Mouse (Mus musculus) MEL (cell line): ENCODE data around the gene Fgf8. TPM values are rescaled to one million over a fixed set of nuclear protein-coding genes. Genes with fewer than 3 reads are reported as not detected.
A peak's percentile ranks its signal among the peaks of the same experiment; 100 is the strongest.

Experiments used
- DNase-seq: peaks from one replicate; pipeline ENCODE4 v3.0.0; 2011; ENCODE audit warnings: low read depth, low spot score
- H3K27ac ChIP-seq: 2 replicates; pipeline ENCODE4 v1.5.1; 2012; ENCODE audit warnings: low read depth, mild to moderate bottlenecking, control low read depth, low read length, moderate library complexity; ENCODE audit not compliant: control insufficient read depth
- H3K27me3 ChIP-seq, 2 experiments: fragments of 150-350 bp in 1 of 2; sonication (generic) in 1 of 2; 2 replicates each; pipeline ENCODE4 v1.6.1; 2012; ENCODE audit warnings: low read length in 2 of 2, mild to moderate bottlenecking in 2 of 2, improper control_type of control experiment in 1 of 2, moderate library complexity in 1 of 2; ENCODE audit not compliant: insufficient read depth in 2 of 2, control insufficient read depth in 1 of 2
- H3K36me3 ChIP-seq, 2 experiments: 2 replicates each; pipeline ENCODE4 v1.6.1; 2012 to 2014; ENCODE audit warnings: low read length in 2 of 2, improper control_type of control experiment in 1 of 2, inconsistent platforms in 1 of 2, mild to moderate bottlenecking in 1 of 2; ENCODE audit not compliant: insufficient read depth in 2 of 2, control insufficient read depth in 1 of 2
- H3K4me1 ChIP-seq, 2 experiments: fragments of 150-350 bp in 1 of 2; sonication (generic) in 1 of 2; 2 replicates each; pipeline ENCODE4 v1.6.1; 2012; ENCODE audit warnings: low read length in 2 of 2, improper control_type of control experiment in 1 of 2, mild to moderate bottlenecking in 1 of 2; ENCODE audit not compliant: insufficient read depth in 2 of 2, control insufficient read depth in 1 of 2
- H3K4me3 ChIP-seq, 2 experiments: fragments of 150-350 bp in 1 of 2; sonication (generic) in 1 of 2; 2 replicates each; pipeline ENCODE4 v1.5.1; 2012; ENCODE audit warnings: low read depth in 2 of 2, low read length in 2 of 2, mild to moderate bottlenecking in 2 of 2, moderate library complexity in 2 of 2, control low read depth in 1 of 2, improper control_type of control experiment in 1 of 2; ENCODE audit not compliant: control insufficient read depth in 1 of 2, insufficient read depth in 1 of 2
- H3K79me2 ChIP-seq: 2 replicates; pipeline ENCODE4 v1.6.1; 2012; ENCODE audit warnings: mild to moderate bottlenecking, low read length, moderate library complexity; ENCODE audit not compliant: control insufficient read depth, poor library complexity, insufficient read depth
- H3K9ac ChIP-seq: 2 replicates; pipeline ENCODE4 v1.6.1; 2012; ENCODE audit warnings: low read depth, mild to moderate bottlenecking, control low read depth, low read length, moderate library complexity; ENCODE audit not compliant: control insufficient read depth, poor library complexity, severe bottlenecking
- H3K9me3 ChIP-seq: fragments of 150-350 bp; sonication (generic); replicated peaks from 2 replicates; pipeline ENCODE4 v1.6.1; 2012; ENCODE audit warnings: mild to moderate bottlenecking, low read length, improper control_type of control experiment, moderate library complexity; ENCODE audit not compliant: insufficient read depth
- BHLHE40 ChIP-seq: IDR thresholded peaks from 2 replicates; pipeline ENCODE4 v1.6.1; 2012; ENCODE audit warnings: low read depth, mild to moderate bottlenecking, inconsistent platforms, low read length, improper control_type of control experiment, borderline replicate concordance
- CHD1 ChIP-seq: IDR thresholded peaks from 2 replicates; pipeline ENCODE4 v1.6.1; 2012; ENCODE audit warnings: low read depth, mild to moderate bottlenecking, inconsistent platforms, low read length, improper control_type of control experiment
- CTCF ChIP-seq, 3 experiments: IDR thresholded peaks in 2 of 3; conservative IDR thresholded peaks in 1 of 3; 2 replicates each; pipeline ENCODE4 v1.5.1; 2011 to 2012; ENCODE audit warnings: low read length in 3 of 3, low read depth in 2 of 3, mild to moderate bottlenecking in 2 of 3, improper control_type of control experiment in 1 of 3, inconsistent platforms in 1 of 3, mixed read lengths in 1 of 3, moderate library complexity in 1 of 3; ENCODE audit not compliant: control insufficient read depth in 1 of 3, insufficient read depth in 1 of 3, poor library complexity in 1 of 3, severe bottlenecking in 1 of 3
- E2F4 ChIP-seq: IDR thresholded peaks from 2 replicates; pipeline ENCODE4 v1.6.1; 2011; ENCODE audit warnings: low read depth, low read length, improper control_type of control experiment, borderline replicate concordance
- ELF1 ChIP-seq: IDR thresholded peaks from 2 replicates; pipeline ENCODE4 v1.6.1; 2014; ENCODE audit warnings: low read depth, mild to moderate bottlenecking, inconsistent platforms, low read length, improper control_type of control experiment, moderate library complexity
- EP300 ChIP-seq, 2 experiments: IDR thresholded peaks; 2 replicates each; pipeline ENCODE4 v1.6.1; 2011; ENCODE audit warnings: improper control_type of control experiment in 2 of 2, low read length in 2 of 2, low read depth in 1 of 2, mild to moderate bottlenecking in 1 of 2
- ETS1 ChIP-seq: IDR thresholded peaks from 2 replicates; pipeline ENCODE4 v1.6.1; 2012; ENCODE audit warnings: low read depth, mild to moderate bottlenecking, inconsistent platforms, low read length, improper control_type of control experiment, moderate library complexity
- HCFC1 ChIP-seq: IDR thresholded peaks from 2 replicates; pipeline ENCODE4 v1.6.1; 2012; ENCODE audit warnings: low read depth, mild to moderate bottlenecking, inconsistent platforms, low read length, improper control_type of control experiment, moderate library complexity
- KAT2A ChIP-seq: conservative IDR thresholded peaks from 2 replicates; pipeline ENCODE4 v1.6.1; 2012; ENCODE audit warnings: low read depth, low read length, improper control_type of control experiment, inconsistent platforms
- MAX ChIP-seq: IDR thresholded peaks from 2 replicates; pipeline ENCODE4 v1.6.1; 2011; ENCODE audit warnings: low read length, improper control_type of control experiment
- MAZ ChIP-seq: IDR thresholded peaks from 2 replicates; pipeline ENCODE4 v1.6.1; 2012; ENCODE audit warnings: low read depth, mild to moderate bottlenecking, inconsistent platforms, low read length, improper control_type of control experiment
- MXI1 ChIP-seq: IDR thresholded peaks from 2 replicates; pipeline ENCODE4 v1.6.1; 2011; ENCODE audit warnings: mild to moderate bottlenecking, low read depth, low read length, improper control_type of control experiment
- MYC ChIP-seq: IDR thresholded peaks from 2 replicates; pipeline ENCODE4 v1.6.1; 2011; ENCODE audit warnings: low read depth, mild to moderate bottlenecking, low read length, improper control_type of control experiment, moderate library complexity
- NELFE ChIP-seq: IDR thresholded peaks from 2 replicates; pipeline ENCODE4 v1.6.1; 2011; ENCODE audit warnings: low read depth, low read length, improper control_type of control experiment
- NRF1 ChIP-seq: IDR thresholded peaks from 2 replicates; pipeline ENCODE4 v1.6.1; 2014; ENCODE audit warnings: low read depth, mild to moderate bottlenecking, inconsistent platforms, low read length, improper control_type of control experiment, moderate library complexity; ENCODE audit not compliant: poor library complexity, insufficient read depth, severe bottlenecking
- POLR2A ChIP-seq, 2 experiments: IDR thresholded peaks; 2 replicates each; pipeline ENCODE4 v1.6.1; 2011 to 2012; ENCODE audit warnings: low read length in 2 of 2, mild to moderate bottlenecking in 2 of 2, control low read depth in 1 of 2, improper control_type of control experiment in 1 of 2, low read depth in 1 of 2, moderate library complexity in 1 of 2; ENCODE audit not compliant: control insufficient read depth in 1 of 2, insufficient read depth in 1 of 2, poor library complexity in 1 of 2
- POLR2AphosphoS2 ChIP-seq: IDR thresholded peaks from 2 replicates; pipeline ENCODE4 v1.6.1; 2011; ENCODE audit warnings: low read length, improper control_type of control experiment
- RAD21 ChIP-seq: IDR thresholded peaks from 2 replicates; pipeline ENCODE4 v1.6.1; 2011; ENCODE audit warnings: mild to moderate bottlenecking, low read depth, low read length, improper control_type of control experiment
- RCOR1 ChIP-seq: IDR thresholded peaks from 2 replicates; pipeline ENCODE4 v1.6.1; 2012; ENCODE audit warnings: low read depth, mild to moderate bottlenecking, inconsistent platforms, low read length, improper control_type of control experiment
- SIN3A ChIP-seq: IDR thresholded peaks from 2 replicates; pipeline ENCODE4 v1.6.1; 2012; ENCODE audit warnings: low read length, improper control_type of control experiment, inconsistent platforms
- TBP ChIP-seq: IDR thresholded peaks from 2 replicates; pipeline ENCODE4 v1.8.0; 2011; ENCODE audit warnings: low read depth, low read length, improper control_type of control experiment
- TCF12 ChIP-seq: IDR thresholded peaks from 2 replicates; pipeline ENCODE4 v1.6.1; 2014; ENCODE audit warnings: low read depth, mild to moderate bottlenecking, inconsistent platforms, low read length, improper control_type of control experiment, moderate library complexity
- UBTF ChIP-seq: IDR thresholded peaks from 2 replicates; pipeline ENCODE4 v1.6.1; 2012; ENCODE audit warnings: low read depth, mild to moderate bottlenecking, inconsistent platforms, low read length, improper control_type of control experiment, moderate library complexity, borderline replicate concordance; ENCODE audit not compliant: insufficient read depth
- USF1 ChIP-seq: IDR thresholded peaks from 2 replicates; pipeline ENCODE4 v1.6.1; 2014; ENCODE audit warnings: low read depth, mild to moderate bottlenecking, inconsistent platforms, low read length, improper control_type of control experiment, moderate library complexity
- USF2 ChIP-seq, 2 experiments: IDR thresholded peaks; 2 replicates each; pipeline ENCODE4 v1.6.1; 2011 to 2012; ENCODE audit warnings: improper control_type of control experiment in 2 of 2, low read length in 2 of 2, borderline replicate concordance in 1 of 2, inconsistent platforms in 1 of 2, low read depth in 1 of 2, mild to moderate bottlenecking in 1 of 2; ENCODE audit not compliant: insufficient read depth in 1 of 2
- ZC3H11A ChIP-seq: IDR thresholded peaks from 2 replicates; pipeline ENCODE4 v1.6.1; 2012; ENCODE audit warnings: low read depth, mild to moderate bottlenecking, inconsistent platforms, low read length, improper control_type of control experiment
- ZKSCAN1 ChIP-seq: IDR thresholded peaks from 2 replicates; pipeline ENCODE4 v1.6.1; 2012; ENCODE audit warnings: low read depth, mild to moderate bottlenecking, inconsistent platforms, low read length, improper control_type of control experiment, moderate library complexity
- ZMIZ1 ChIP-seq: IDR thresholded peaks from 2 replicates; pipeline ENCODE4 v1.6.1; 2012; ENCODE audit warnings: low read depth, mild to moderate bottlenecking, inconsistent platforms, low read length, improper control_type of control experiment, moderate library complexity
- ZNF384 ChIP-seq: IDR thresholded peaks from 2 replicates; pipeline ENCODE4 v1.6.1; 2012; ENCODE audit warnings: low read depth, mild to moderate bottlenecking, inconsistent platforms, low read length, improper control_type of control experiment
- polyA plus RNA-seq, 2 experiments: library from polyadenylated mRNA; stranded (reverse) in 1 of 2; unstranded in 1 of 2; fragments of >175 nt in 1 of 2; fragments of >200 nt in 1 of 2; gene quantifications; 2 replicates each; pipeline versions ENCODE4 v1.2.1 to v1.2.4; 2012; ENCODE audit warnings: low replicate concordance in 2 of 2, low read depth in 1 of 2; ENCODE audit not compliant: insufficient read length in 2 of 2, insufficient read depth in 1 of 2, missing spikeins in 1 of 2
- total RNA-seq: library from RNA; depleted of rRNA; stranded (reverse); fragments of 300-350 nt; gene quantifications from 2 replicates; pipeline ENCODE4 v1.2.3, GENCODE M21; 2012

Fgf8 gene
- total and polyA plus RNA-seq, 3 experiments = not detected

DNA sequence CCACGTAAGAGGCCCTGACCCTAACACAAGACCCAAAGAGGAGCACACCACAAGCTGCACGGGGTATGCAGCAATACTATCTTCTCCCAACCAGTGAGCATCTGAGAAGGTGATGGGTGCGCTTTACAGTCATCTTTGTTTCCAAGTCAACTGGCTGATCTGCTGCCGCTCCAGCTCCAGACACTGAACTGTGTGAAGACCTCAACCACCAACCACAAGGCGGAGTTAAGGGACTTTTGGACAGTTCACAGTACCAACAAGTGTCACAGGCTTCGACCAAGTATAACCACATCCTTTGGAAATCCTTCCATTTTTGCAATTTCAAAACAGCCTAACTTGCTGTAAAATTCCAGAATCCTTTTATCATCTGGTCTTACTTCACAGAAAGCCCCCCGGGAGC lies 9.2 kb upstream of the Fgf8 start:
- Histone ChIP-seq H3K4me3 (no peak overlapping the region), H3K27ac (no peak overlapping the region), H3K27me3 (no peaks in the 10 kb centered on the region), H3K79me2 (peaks cover 17% of the 10 kb centered on the region)
- no peak for DNase-seq
- TF ChIP-seq CHD1 = no peak
- no peak for TF ChIP-seq KAT2A
- TF ChIP-seq UBTF = no peak
- TF ChIP-seq CTCF (IDR thresholded peaks at IDR 0.05 in 2 of 3, conservative IDR thresholded peaks at IDR 0.05 in 1 of 3; ENCODE audit: control insufficient read depth in 1 of 3, insufficient read depth in 1 of 3, low read depth in 2 of 3, low read length in 3 of 3, poor library complexity in 1 of 3, severe bottlenecking in 1 of 3) = no peak
- TF ChIP-seq, all 39 proteins: peak for 0
- H3K9me3 ChIP-seq = no peaks in the 10 kb centered on the region
- peaks cover 11 to 29% of the 10 kb centered on the region in 2 experiments for H3K36me3 ChIP-seq
- peaks cover 0 to 8% of the 10 kb centered on the region in 2 experiments; a peak in 2 of 4 replicates for H3K4me1 ChIP-seq
- no peak overlapping the region for H3K9ac ChIP-seq

DNA sequence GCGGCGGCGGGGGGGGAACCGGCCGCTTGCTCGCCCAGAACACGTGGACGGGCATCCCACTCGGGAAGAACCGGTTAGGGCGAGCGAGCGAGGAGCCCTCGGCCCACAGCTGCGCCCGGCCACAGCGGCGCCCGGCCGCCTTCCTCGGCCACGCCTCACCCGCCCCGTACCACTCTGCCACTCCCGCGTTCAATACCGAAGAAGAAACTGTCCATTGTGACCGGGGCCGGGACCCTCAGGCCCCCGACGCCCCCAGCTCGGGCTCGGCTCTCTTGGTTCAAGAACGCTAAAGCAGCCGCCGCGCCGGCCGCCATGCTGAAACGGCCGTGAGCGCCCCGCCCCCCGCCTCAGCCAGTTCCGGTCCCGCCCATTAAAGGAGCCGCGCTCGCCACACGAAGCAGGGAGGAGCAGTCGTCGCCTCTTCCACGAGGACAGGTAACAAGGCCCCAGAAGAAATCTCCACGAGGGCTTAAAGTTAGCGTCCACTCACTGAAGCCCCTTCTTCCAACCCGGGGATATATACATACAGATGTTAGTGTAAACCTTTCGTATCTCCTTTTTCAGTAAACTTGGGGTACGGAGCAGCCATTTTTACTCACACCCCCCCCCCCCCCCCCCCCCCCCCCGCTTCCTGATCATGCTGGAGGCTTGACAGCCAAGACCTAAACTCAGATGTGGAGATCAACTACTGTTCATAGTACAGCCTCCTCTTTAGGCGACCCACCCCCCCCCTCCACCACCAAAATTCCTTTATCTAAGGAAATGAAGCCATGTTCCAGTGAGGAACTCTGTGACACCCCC lies 6.7 kb upstream of the Fgf8 start, which contains the start of gene Npm3:
Npm3 (minus strand) TSS at position 349 of the 801 bp plus-strand sequence.
- peaks cover 0 to 8% of the 10 kb centered on the region in 2 experiments; a peak in 2 of 4 replicates for H3K4me1 ChIP-seq
- H3K4me3 ChIP-seq = peak within 1 kb of the TSS; percentile 88 to 92
- no peaks in the 10 kb centered on the region for H3K9me3 ChIP-seq
- peak within 1 kb of the TSS; percentile 85 for H3K9ac ChIP-seq
- peaks cover 11 to 14% of the 10 kb centered on the region in 2 experiments for H3K36me3 ChIP-seq
- no peaks in the 10 kb centered on the region for H3K27me3 ChIP-seq
- peaks cover 17% of the 10 kb centered on the region for H3K79me2 ChIP-seq
- peak; percentile 95 for DNase-seq
- H3K27ac ChIP-seq = peak within 1 kb of the TSS; percentile 84
- TF ChIP-seq ZC3H11A = no peak
- peak; percentile 85 to 96 for TF ChIP-seq POLR2A (IDR thresholded peaks at IDR 0.05; ENCODE audit: control insufficient read depth in 1 of 2, insufficient read depth in 1 of 2, low read depth in 1 of 2, low read length in 2 of 2, poor library complexity in 1 of 2)
- TF ChIP-seq MYC = peak; percentile 95
- TF ChIP-seq KAT2A = peak; percentile 58; the same call in 1 of the 2 replicates
- no peak for TF ChIP-seq RCOR1
- TF ChIP-seq UBTF = no peak
- TF ChIP-seq EP300 (IDR thresholded peaks at IDR 0.05; ENCODE audit: low read depth in 1 of 2, low read length in 2 of 2) = peak in 1 of 2 experiments; percentile 60; a peak in 2 of 4 replicates
- TF ChIP-seq ZKSCAN1 = 0 out of 2 replicates have a peak, but pooled peaks have one; percentile 43
- no peak for TF ChIP-seq USF1
- peak; percentile 71; the same call in 1 of the 2 replicates for TF ChIP-seq TCF12
- peak; percentile 20; the same call in 1 of the 2 replicates for TF ChIP-seq ETS1
- peak; percentile 84 for TF ChIP-seq ELF1
- no peak for TF ChIP-seq USF2 (IDR thresholded peaks at IDR 0.05; ENCODE audit: borderline replicate concordance in 1 of 2, insufficient read depth in 1 of 2, low read depth in 1 of 2, low read length in 2 of 2)
- TF ChIP-seq NELFE = peak; percentile 88
- peak; percentile 15; the same call in 1 of the 2 replicates for TF ChIP-seq ZNF384
- TF ChIP-seq E2F4 = no peak; the same call in 1 of the 2 replicates
- TF ChIP-seq CHD1 = peak; percentile 96
- peak; percentile 79 for TF ChIP-seq MAX
- no peak for TF ChIP-seq RAD21
- TF ChIP-seq HCFC1 = peak; percentile 87
- peak; percentile 97 for TF ChIP-seq POLR2AphosphoS2
- TF ChIP-seq BHLHE40 = no peak
- TF ChIP-seq NRF1 = 0 out of 2 replicates have a peak, but pooled peaks have one; percentile 27
- TF ChIP-seq ZMIZ1 = peak; percentile 88
- peak; percentile 88 for TF ChIP-seq MAZ
- peak; percentile 73 for TF ChIP-seq MXI1
- TF ChIP-seq SIN3A = peak; percentile 97
- peak; percentile 56; the same call in 1 of the 2 replicates for TF ChIP-seq TBP
